ENCODE assay signal across 9 mouse cellular contexts in the genomic region with DNA sequence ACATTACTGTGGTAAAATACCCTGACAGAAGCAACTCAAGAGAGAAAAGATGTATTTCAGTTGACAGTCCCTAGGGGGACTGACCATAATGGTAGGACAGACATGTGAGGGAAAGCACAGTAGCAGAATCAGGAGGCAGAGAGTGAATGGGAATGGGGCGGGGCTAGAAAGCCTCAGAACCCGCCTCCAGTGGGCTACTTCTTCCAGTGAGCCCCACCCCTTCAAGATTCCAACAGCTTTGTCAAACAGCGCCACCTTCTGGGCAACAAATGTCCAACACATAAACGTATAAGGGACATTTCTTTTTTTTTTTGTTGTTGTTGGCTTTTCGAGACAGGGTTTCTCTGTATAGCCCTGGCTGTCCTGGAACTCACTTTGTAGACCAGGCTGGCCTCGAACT. TPM values are rescaled to one million over a fixed set of nuclear protein-coding genes. Genes with fewer than 3 reads are reported as not detected.
DNase-seq lines count a peak whose midpoint lies in the region; TF ChIP-seq lines count a peak whose summit lies in the region.
"Had no signal": no experiment of that assay in that cellular context is flagged by ENCODE, and none has a peak within 500 bp of the region (broad histone marks: within the 10 kb centered on the region; RNA-seq: fewer than 3 reads in every experiment).

No protein-coding gene starts in this region.

- H3K4me1 ChIP-seq in lung, adult 2 months (ENCODE audit: control insufficient read depth, insufficient read depth, low read length), result no peaks in the 10 kb centered on the region

- TF ChIP-seq CTCF in lung, adult 2 months (IDR thresholded peaks at IDR 0.05; ENCODE audit: insufficient read depth, low read length), result 0 out of 2 replicates have a peak, but pooled peaks have one; percentile 4

- TF ChIP-seq POLR2A in lung, adult 2 months (IDR thresholded peaks at IDR 0.05; ENCODE audit: borderline replicate concordance, extremely low read depth, low read depth, low read length), result no peak

- WGBS in lung, adult 2 months, result 47% methylated on average over 6 of the region's 6 CpGs

- H3K4me3 ChIP-seq in lung, adult 2 months (replicated peaks; ENCODE audit: extremely low read depth, low read depth, low read length), result no peak overlapping the region
- H3K4me3 ChIP-seq: hindbrain, embryonic 12.5 days had no signal

- DNase-seq in adrenal gland, postnatal 14 days, result peak; percentile 53
- DNase-seq in adrenal gland, adult 8-10 months, result no peak
- DNase-seq in thymus, postnatal 0 days (ENCODE audit: low spot score), result peak; percentile 52
- no peak for DNase-seq in thymus, postnatal 10 days (ENCODE audit: low spot score in 2 of 2)
- peak; percentile 12 for DNase-seq in lung, adult 2 months
- DNase-seq in thymus, postnatal 14 days, result peak; percentile 35
- DNase-seq in layer of hippocampus, adult 18-20 months (ENCODE audit: low spot score in 2 of 2), result no peak
- DNase-seq in ovary, postnatal 14 days (ENCODE audit: low spot score), result no peak

RNA-seq across cellular contexts. Expression of a gene that starts 45.2 kb away (rescaled TPM):
- 33.8 and 37.0 TPM in 2 replicates for total RNA-seq in adrenal gland, postnatal 14 days (2021)
- 10 to 100 TPM; 43.1 to 58.7 (median 48.4) TPM for total RNA-seq in adrenal gland, adult 8-10 months (2022)
- polyA plus RNA-seq in thymus, postnatal 0 days (2015; fragmentation: Nextera tagmentation; extraction: Ambion mirVana), result 35.0 and 36.6 TPM in 2 replicates
- polyA plus RNA-seq in lung, adult 2 months (2012; rRNA removed), result 29.0 and 41.9 TPM in 2 replicates
- 100 to 1,000 TPM; 114 to 117 TPM for total RNA-seq in layer of hippocampus, adult 18-20 months (2021)

Comparison
In these comparisons a context has a peak if more than half of its experiments do, and no peak if none do; other contexts are left out.
1. DNase-seq: peak in adrenal gland, postnatal 14 days (single experiment), thymus, postnatal 0 days (single experiment), lung, adult 2 months (single experiment) and thymus, postnatal 14 days (single experiment); none in adrenal gland, adult 8-10 months (single experiment), thymus, postnatal 10 days (0 of 2), layer of hippocampus, adult 18-20 months (0 of 2) and ovary, postnatal 14 days (single experiment).